Mouse (Mus musculus): ENCODE measurements around the gene Slc7a5. TPM values are rescaled to one million over a fixed set of nuclear protein-coding genes. Genes with fewer than 3 reads are reported as not detected.
A peak's percentile ranks its signal among the peaks of the same experiment; 100 is the strongest.

Gene Slc7a5
- total and polyA plus RNA-seq, 3 experiments, result 110 to 291 (median 207) TPM

GRCm38 (mm10) chr8:121953821-121954545, 46.5 kb upstream of the Slc7a5 start:
- Histone ChIP-seq H3K27ac (ENCODE audit: insufficient read depth, low read depth) (peak overlapping the region; percentile 11; the same call in 1 of the 2 replicates), H3K4me2 (ENCODE audit: insufficient read depth, low read depth, poor library complexity, severe bottlenecking) (no peak overlapping the region), H3K4me3 (replicated peaks in 1 of 3; ENCODE audit: low read depth in 2 of 3, low read length in 2 of 3, poor library complexity in 1 of 3) (no peak overlapping the region), H3K9me3 (replicated peaks; ENCODE audit: low read length) (no peaks in the 10 kb centered on the region), H3K27me3 (replicated peaks) (no peaks in the 10 kb centered on the region), H3K4me1 (ENCODE audit: control insufficient read depth in 1 of 2, insufficient read depth in 2 of 2) (peaks cover 21 to 61% of the 10 kb centered on the region in 2 experiments), H3K79me2 (replicated peaks; ENCODE audit: control insufficient read depth, extremely low read depth, insufficient read depth, poor library complexity, severe bottlenecking) (peaks cover 56% of the 10 kb centered on the region), H3K9ac (ENCODE audit: insufficient read depth, low read depth) (no peak overlapping the region), H3K36me3 (replicated peaks in 1 of 2; ENCODE audit: control insufficient read depth in 1 of 2, insufficient read depth in 1 of 2, low read length in 1 of 2) (peaks cover 19 to 58% of the 10 kb centered on the region in 2 experiments)
- in situ Hi-C loops (cut with MboI; ENCODE audit: low pct_ligation_motif_present, low pct_unique_long_range_greater_than_20kb, low sequenced_read_pairs), result no loop called here
- dilution Hi-C loops (cut with MboI; ENCODE audit: extremely low pct_ligation_motif_present, extremely low pct_unique_long_range_greater_than_20kb, low sequenced_read_pairs), result no loop called here
- no peak for DNase-seq (ENCODE audit: extremely low read depth)
- no peak for TF ChIP-seq EP300 (IDR thresholded peaks at IDR 0.05; ENCODE audit: low read length)
- no peak for TF ChIP-seq MAX (IDR thresholded peaks at IDR 0.05; ENCODE audit: low read length)
- TF ChIP-seq TCF12 (IDR thresholded peaks at IDR 0.05; ENCODE audit: low read depth, low read length), result no peak
- TF ChIP-seq POLR2A (IDR thresholded peaks at IDR 0.05; ENCODE audit: low read depth, low read length), result peak; percentile 35; the same call in 1 of the 2 replicates

GRCm38 (mm10) chr8:121952800-121953199, 45.3 kb upstream of the Slc7a5 start:
- Histone ChIP-seq H3K4me1 (ENCODE audit: control insufficient read depth in 1 of 2, insufficient read depth in 2 of 2) (peaks cover 21 to 58% of the 10 kb centered on the region in 2 experiments), H3K27me3 (replicated peaks) (no peaks in the 10 kb centered on the region), H3K9me3 (replicated peaks; ENCODE audit: low read length) (no peaks in the 10 kb centered on the region), H3K4me2 (ENCODE audit: insufficient read depth, low read depth, poor library complexity, severe bottlenecking) (no peak overlapping the region), H3K4me3 (replicated peaks in 1 of 3; ENCODE audit: low read depth in 2 of 3, low read length in 2 of 3, poor library complexity in 1 of 3) (no peak overlapping the region), H3K27ac (ENCODE audit: insufficient read depth, low read depth) (no peak overlapping the region), H3K79me2 (replicated peaks; ENCODE audit: control insufficient read depth, extremely low read depth, insufficient read depth, poor library complexity, severe bottlenecking) (peaks cover 52% of the 10 kb centered on the region), H3K36me3 (replicated peaks in 1 of 2; ENCODE audit: control insufficient read depth in 1 of 2, insufficient read depth in 1 of 2, low read length in 1 of 2) (peaks cover 19 to 51% of the 10 kb centered on the region in 2 experiments), H3K9ac (ENCODE audit: insufficient read depth, low read depth) (peak overlapping the region; percentile 100; the same call in 1 of the 2 replicates)
- DNase-seq (ENCODE audit: extremely low read depth), result no peak
- TF ChIP-seq ZC3H11A (IDR thresholded peaks at IDR 0.05; ENCODE audit: low read depth, low read length), result no peak
- TF ChIP-seq JUND (conservative IDR thresholded peaks at IDR 0.05; ENCODE audit: low read depth, low read length), result no peak
- no peak for TF ChIP-seq MAX (IDR thresholded peaks at IDR 0.05; ENCODE audit: low read length)
- no peak for TF ChIP-seq IRF4 (IDR thresholded peaks at IDR 0.05; ENCODE audit: low read depth, low read length)
- no peak for TF ChIP-seq BHLHE40 (IDR thresholded peaks at IDR 0.05; ENCODE audit: low read depth, low read length)
- TF ChIP-seq POLR2AphosphoS2 (IDR thresholded peaks at IDR 0.05; ENCODE audit: low read depth, low read length), result no peak; the same call in 1 of the 2 replicates
- TF ChIP-seq MXI1 (IDR thresholded peaks at IDR 0.05; ENCODE audit: low read depth, low read length), result no peak
- no peak for TF ChIP-seq ZNF384 (IDR thresholded peaks at IDR 0.05; ENCODE audit: low read depth, low read length)
- TF ChIP-seq EP300 (IDR thresholded peaks at IDR 0.05; ENCODE audit: low read length), result no peak
- no peak for TF ChIP-seq ETS1 (conservative IDR thresholded peaks at IDR 0.05; ENCODE audit: low read depth, low read length)
- dilution Hi-C loops (cut with MboI; ENCODE audit: extremely low pct_ligation_motif_present, extremely low pct_unique_long_range_greater_than_20kb, low sequenced_read_pairs) (no loop called here), in situ Hi-C loops (cut with MboI; ENCODE audit: low pct_ligation_motif_present, low pct_unique_long_range_greater_than_20kb, low sequenced_read_pairs) (no loop called here)

GRCm38 (mm10) chr8:121952122-121952521, 44.6 kb upstream of the Slc7a5 start:
- Histone ChIP-seq H3K27me3 (replicated peaks) (peaks cover 1% of the 10 kb centered on the region), H3K9ac (ENCODE audit: insufficient read depth, low read depth) (peak overlapping the region; percentile 100; the same call in 1 of the 2 replicates), H3K4me1 (ENCODE audit: control insufficient read depth in 1 of 2, insufficient read depth in 2 of 2) (peaks cover 23 to 61% of the 10 kb centered on the region in 2 experiments), H3K4me2 (ENCODE audit: insufficient read depth, low read depth, poor library complexity, severe bottlenecking) (peak overlapping the region; percentile 94; the same call in 1 of the 2 replicates), H3K27ac (ENCODE audit: insufficient read depth, low read depth) (no peak overlapping the region), H3K36me3 (replicated peaks in 1 of 2; ENCODE audit: control insufficient read depth in 1 of 2, insufficient read depth in 1 of 2, low read length in 1 of 2) (peaks cover 19 to 46% of the 10 kb centered on the region in 2 experiments), H3K79me2 (replicated peaks; ENCODE audit: control insufficient read depth, extremely low read depth, insufficient read depth, poor library complexity, severe bottlenecking) (peaks cover 45% of the 10 kb centered on the region), H3K4me3 (replicated peaks in 1 of 3; ENCODE audit: low read depth in 2 of 3, low read length in 2 of 3, poor library complexity in 1 of 3) (no peak overlapping the region), H3K9me3 (replicated peaks; ENCODE audit: low read length) (no peaks in the 10 kb centered on the region)
- in situ Hi-C loops (cut with MboI; ENCODE audit: low pct_ligation_motif_present, low pct_unique_long_range_greater_than_20kb, low sequenced_read_pairs) (no loop called here), dilution Hi-C loops (cut with MboI; ENCODE audit: extremely low pct_ligation_motif_present, extremely low pct_unique_long_range_greater_than_20kb, low sequenced_read_pairs) (no loop called here)
- DNase-seq (ENCODE audit: extremely low read depth), result no peak
- TF ChIP-seq CTCF (conservative IDR thresholded peaks at IDR 0.05 in 1 of 2, IDR thresholded peaks at IDR 0.05 in 1 of 2; ENCODE audit: low read depth in 2 of 2, low read length in 2 of 2) (no peak), POLR2A (IDR thresholded peaks at IDR 0.05; ENCODE audit: low read depth, low read length) (no peak), MAX (IDR thresholded peaks at IDR 0.05; ENCODE audit: low read length) (no peak), MAFK (IDR thresholded peaks at IDR 0.05; ENCODE audit: insufficient replicate concordance, low read length) (no peak), CHD2 (IDR thresholded peaks at IDR 0.05; ENCODE audit: low read length) (no peak), TCF12 (IDR thresholded peaks at IDR 0.05; ENCODE audit: low read depth, low read length) (no peak), TBP (conservative IDR thresholded peaks at IDR 0.05; ENCODE audit: low read depth, low read length) (no peak), ZC3H11A (IDR thresholded peaks at IDR 0.05; ENCODE audit: low read depth, low read length) (no peak)

All from CH12.LX (cell line).